ENCODE assay signal across 25 mouse cellular contexts in the genomic region with DNA sequence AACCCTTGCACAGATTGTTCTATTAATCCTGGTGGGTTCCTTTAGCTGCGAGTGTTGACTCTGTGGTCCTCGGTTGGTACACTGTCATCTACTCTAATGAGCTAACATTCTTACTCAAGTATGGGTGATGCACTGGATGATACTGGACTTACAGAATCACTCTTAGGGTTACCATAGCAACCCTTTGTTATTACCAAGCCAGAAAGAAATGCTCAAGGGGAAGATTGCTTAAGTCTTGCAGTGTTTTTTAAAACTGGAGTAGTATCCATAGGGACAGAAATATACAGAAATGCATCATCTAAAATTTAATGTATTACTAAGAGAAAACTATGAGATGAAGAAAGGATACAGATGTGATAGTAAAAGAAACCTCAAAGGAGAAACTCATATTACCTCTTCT.
A peak's percentile ranks its signal among the peaks of the same experiment; 100 is the strongest.
DNase-seq lines count a peak whose midpoint lies in the region; ATAC-seq and TF ChIP-seq lines count a peak whose summit lies in the region.
"Had no signal": no experiment of that assay in that cellular context is flagged by ENCODE, and none has a peak within 500 bp of the region (broad histone marks: within the 10 kb centered on the region; RNA-seq: fewer than 3 reads in every experiment).

No protein-coding gene starts in this region.

- H3K9me3 ChIP-seq in midbrain, embryonic 14.5 days (ENCODE audit: control insufficient read depth, low read length): no peaks in the 10 kb centered on the region
- H3K9me3 ChIP-seq in midbrain, embryonic 10.5 days (replicated peaks): no peaks in the 10 kb centered on the region
- H3K9me3 ChIP-seq in embryonic facial prominence, embryonic 13.5 days: no peaks in the 10 kb centered on the region
- H3K9me3 ChIP-seq in limb, embryonic 14.5 days (ENCODE audit: control insufficient read depth, low read length): no peaks in the 10 kb centered on the region
- H3K9me3 ChIP-seq: embryonic facial prominence, embryonic 15.5 days; heart, embryonic 12.5 days; neural tube, embryonic 12.5 days had no signal

- H3K36me3 ChIP-seq in midbrain, embryonic 14.5 days (ENCODE audit: control insufficient read depth, insufficient read depth, low read length): no peaks in the 10 kb centered on the region
- no peaks in the 10 kb centered on the region for H3K36me3 ChIP-seq in midbrain, embryonic 10.5 days
- no peaks in the 10 kb centered on the region for H3K36me3 ChIP-seq in embryonic facial prominence, embryonic 13.5 days
- no peaks in the 10 kb centered on the region for H3K36me3 ChIP-seq in limb, embryonic 14.5 days (ENCODE audit: control insufficient read depth, insufficient read depth, low read length)
- H3K36me3 ChIP-seq: embryonic facial prominence, embryonic 15.5 days; heart, embryonic 12.5 days; neural tube, embryonic 12.5 days had no signal

- no peak for ATAC-seq in midbrain, embryonic 14.5 days (ENCODE audit: low FRiP score, low TSS enrichment)
- no peak for ATAC-seq in embryonic facial prominence, embryonic 13.5 days (ENCODE audit: insufficient number of reproducible peaks, insufficient read depth, low FRiP score, low TSS enrichment, low read depth)
- ATAC-seq in limb, embryonic 14.5 days (ENCODE audit: low FRiP score, low read depth): peak; percentile 18; the same call in 1 of the 2 replicates
- no peak for ATAC-seq in granulocyte monocyte progenitor cell, adult 5-6 weeks (replicated peaks; ENCODE audit: poor library complexity, severe bottlenecking)
- ATAC-seq: forebrain, embryonic 14.5 days; hindbrain, postnatal 0 days; intestine, embryonic 16.5 days had no signal

- no peak overlapping the region for H3K4me2 ChIP-seq in midbrain, embryonic 14.5 days (ENCODE audit: low read length)
- H3K4me2 ChIP-seq in embryonic facial prominence, embryonic 13.5 days: peak overlapping the region; percentile 18; the same call in 1 of the 2 replicates
- H3K4me2 ChIP-seq in limb, embryonic 14.5 days (replicated peaks; ENCODE audit: low read depth, low read length, severe bottlenecking): 0 out of 2 replicates have a peak overlapping the region, but pooled peaks have one; percentile 3
- H3K4me2 ChIP-seq: embryonic facial prominence, embryonic 15.5 days; heart, embryonic 12.5 days; lung, embryonic 14.5 days; neural tube, embryonic 12.5 days had no signal

- H3K9ac ChIP-seq in midbrain, embryonic 14.5 days (replicated peaks; ENCODE audit: low read length): no peak overlapping the region
- no peak overlapping the region for H3K9ac ChIP-seq in embryonic facial prominence, embryonic 13.5 days
- H3K9ac ChIP-seq in limb, embryonic 14.5 days (ENCODE audit: low read depth, low read length, severe bottlenecking): no peak overlapping the region
- H3K9ac ChIP-seq: embryonic facial prominence, embryonic 15.5 days; heart, embryonic 12.5 days; liver, embryonic 14.5 days; lung, embryonic 14.5 days; neural tube, embryonic 12.5 days had no signal

- H3K4me3 ChIP-seq in midbrain, embryonic 14.5 days (replicated peaks; ENCODE audit: low read depth, low read length): no peak overlapping the region
- no peak overlapping the region for H3K4me3 ChIP-seq in midbrain, embryonic 10.5 days
- H3K4me3 ChIP-seq in embryonic facial prominence, embryonic 13.5 days: no peak overlapping the region
- H3K4me3 ChIP-seq in limb, embryonic 14.5 days (replicated peaks; ENCODE audit: low read length): no peak overlapping the region
- H3K4me3 ChIP-seq: embryonic facial prominence, embryonic 15.5 days; gastrocnemius, adult 2 months; heart, embryonic 12.5 days; neural tube, embryonic 12.5 days had no signal

- WGBS in midbrain, embryonic 14.5 days: 71% methylated on average over 2 of the region's 2 CpGs
- WGBS in midbrain, embryonic 10.5 days: 82% methylated on average over 2 of the region's 2 CpGs
- WGBS in embryonic facial prominence, embryonic 13.5 days: 38% methylated on average over 2 of the region's 2 CpGs
- 61% methylated on average over 2 of the region's 2 CpGs for WGBS in limb, embryonic 14.5 days

- no peaks in the 10 kb centered on the region for H3K27me3 ChIP-seq in midbrain, embryonic 14.5 days (ENCODE audit: control insufficient read depth, insufficient read depth, low read length)
- H3K27me3 ChIP-seq in midbrain, embryonic 10.5 days (ENCODE audit: low read depth, poor library complexity, severe bottlenecking): no peaks in the 10 kb centered on the region
- H3K27me3 ChIP-seq in embryonic facial prominence, embryonic 13.5 days: no peaks in the 10 kb centered on the region
- no peaks in the 10 kb centered on the region for H3K27me3 ChIP-seq in limb, embryonic 14.5 days (ENCODE audit: control insufficient read depth, insufficient read depth, low read length)
- H3K27me3 ChIP-seq: embryonic facial prominence, embryonic 15.5 days; heart, embryonic 12.5 days; neural tube, embryonic 12.5 days had no signal

- DNase-seq in midbrain, embryonic 14.5 days: peak; percentile 17
- DNase-seq in midbrain, embryonic 10.5 days (ENCODE audit: low spot score): no peak
- DNase-seq in limb, embryonic 14.5 days (ENCODE audit: low spot score): no peak
- no peak for DNase-seq in right cerebral cortex, adult 2 months (ENCODE audit: low spot score in 2 of 2)
- DNase-seq in thymus, adult 18-20 months: no peak
- DNase-seq: adrenal gland, postnatal 10 days; cerebellum, postnatal 10 days; gastrocnemius, adult 2 months; heart, postnatal 10 days; kidney, adult 9 months; kidney, postnatal 36 days; layer of hippocampus, postnatal 36 days; left cerebral cortex, postnatal 4 days; lung, embryonic 14.5 days; lung, postnatal 4 days; thymus, postnatal 25 days had no signal

- H3K27ac ChIP-seq in midbrain, embryonic 14.5 days (replicated peaks; ENCODE audit: low read depth, low read length): no peak overlapping the region
- no peak overlapping the region for H3K27ac ChIP-seq in midbrain, embryonic 10.5 days (replicated peaks)
- peak overlapping the region; percentile 60; the same call in 1 of the 2 replicates for H3K27ac ChIP-seq in embryonic facial prominence, embryonic 13.5 days
- peak overlapping the region; percentile 58 for H3K27ac ChIP-seq in limb, embryonic 14.5 days (replicated peaks; ENCODE audit: low read depth, low read length)
- H3K27ac ChIP-seq: embryonic facial prominence, embryonic 15.5 days; gastrocnemius, adult 2 months; hindbrain, postnatal 0 days; liver, embryonic 14.5 days; neural tube, embryonic 12.5 days had no signal

- H3K4me1 ChIP-seq in midbrain, embryonic 14.5 days (ENCODE audit: control insufficient read depth, insufficient read depth, low read length): no peaks in the 10 kb centered on the region
- peaks cover 6% of the 10 kb centered on the region for H3K4me1 ChIP-seq in midbrain, embryonic 10.5 days
- peaks cover 53% of the 10 kb centered on the region for H3K4me1 ChIP-seq in embryonic facial prominence, embryonic 13.5 days
- peaks cover 48% of the 10 kb centered on the region for H3K4me1 ChIP-seq in limb, embryonic 14.5 days (ENCODE audit: control insufficient read depth, insufficient read depth, low read length)
- H3K4me1 ChIP-seq: neural tube, embryonic 12.5 days had no signal

- no peak for TF ChIP-seq POLR2A in limb, embryonic 14.5 days (IDR thresholded peaks at IDR 0.05; ENCODE audit: borderline replicate concordance, extremely low read depth, insufficient read depth, insufficient read length)

Comparison
In these comparisons a context has a peak if more than half of its experiments do, and no peak if none do; other contexts are left out.
1. H3K27ac ChIP-seq: peak in embryonic facial prominence, embryonic 13.5 days (single experiment) and limb, embryonic 14.5 days (single experiment); none in midbrain, embryonic 14.5 days (single experiment) and midbrain, embryonic 10.5 days (single experiment).